Mouse (Mus musculus): ENCODE measurements around the gene Oxsm.

The Oxsm gene

GRCm38 (mm10) chr14:16242193-16242815 lies 7.3 kb downstream of the Oxsm start:
- no peak for DNase-seq (ENCODE audit: low read depth, low spot score)

DNA sequence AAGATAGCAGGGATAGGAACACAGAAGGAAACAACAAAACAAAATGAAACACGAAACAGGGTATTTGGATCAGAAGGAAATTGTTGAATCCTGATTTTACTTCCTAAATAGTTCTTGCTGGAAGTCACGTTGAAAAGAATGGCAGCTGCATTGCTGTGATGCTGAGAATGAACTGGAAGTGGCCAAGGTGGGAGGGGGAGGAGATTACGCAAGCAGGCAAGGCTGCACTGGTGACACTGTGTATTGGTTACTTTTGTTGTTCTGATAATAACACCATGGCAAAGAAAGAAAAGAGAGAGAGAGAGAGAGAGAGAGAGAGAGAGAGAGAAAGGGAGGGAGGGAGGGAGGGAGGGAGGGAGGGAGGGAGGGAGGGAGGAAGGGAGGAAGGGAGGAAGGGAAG lies 13.1 kb downstream of the Oxsm start:
- no peak for DNase-seq (ENCODE audit: low read depth, low spot score)

DNA sequence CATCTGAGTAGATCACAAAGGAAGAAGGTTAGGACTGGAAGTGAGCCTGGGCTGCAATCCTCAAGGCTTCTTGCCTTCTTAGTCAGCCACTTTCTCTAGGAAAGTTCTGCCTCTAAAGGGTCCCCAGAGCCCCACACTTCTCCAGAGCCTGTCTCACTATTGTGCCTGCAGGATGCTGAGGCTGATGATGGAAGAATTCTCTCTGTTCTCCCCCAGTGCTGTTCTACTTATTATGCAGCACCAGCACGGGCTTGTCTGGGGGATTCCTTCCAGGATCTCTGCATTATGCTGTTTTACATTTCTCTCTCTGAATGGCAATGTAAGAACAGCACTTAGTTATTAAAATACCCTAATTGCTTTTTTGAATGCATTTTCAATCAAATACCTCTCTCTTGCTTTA lies 16.1 kb downstream of the Oxsm start:
- DNase-seq (ENCODE audit: low read depth, low spot score) = no peak

GRCm38 (mm10) chr14:16230581-16230980 lies 19.0 kb downstream of the Oxsm start:
- no peak for DNase-seq (ENCODE audit: low read depth, low spot score)

- no peak for DNase-seq (ENCODE audit: low read depth, low spot score)
Observed at GRCm38 (mm10) chr14:16229395-16229794, 20.2 kb downstream of the Oxsm start.

DNA sequence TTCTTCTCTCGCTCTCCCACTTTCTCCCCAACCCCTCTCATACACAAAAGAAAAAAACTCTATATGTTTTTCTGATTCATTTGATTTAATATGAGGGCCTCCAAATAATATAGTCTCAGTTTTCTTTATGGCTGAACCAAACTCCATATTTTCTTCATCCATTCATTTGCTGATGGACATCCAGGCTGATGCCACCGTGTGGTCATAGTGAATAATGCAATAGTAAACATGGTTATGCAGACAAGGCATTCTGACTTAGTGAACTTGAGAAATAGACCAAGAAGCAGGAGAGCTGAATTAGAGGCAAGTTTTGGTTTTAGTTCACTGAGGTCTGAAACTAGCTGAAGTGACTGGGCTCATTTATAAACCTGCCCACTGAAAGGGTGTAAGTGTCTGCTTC lies 30.6 kb downstream of the Oxsm start:
- no peak for DNase-seq (ENCODE audit: low read depth, low spot score)

- no peak for DNase-seq (ENCODE audit: low read depth, low spot score)
Observed at GRCm38 (mm10) chr14:16207722-16208121, 41.9 kb downstream of the Oxsm start.

DNA sequence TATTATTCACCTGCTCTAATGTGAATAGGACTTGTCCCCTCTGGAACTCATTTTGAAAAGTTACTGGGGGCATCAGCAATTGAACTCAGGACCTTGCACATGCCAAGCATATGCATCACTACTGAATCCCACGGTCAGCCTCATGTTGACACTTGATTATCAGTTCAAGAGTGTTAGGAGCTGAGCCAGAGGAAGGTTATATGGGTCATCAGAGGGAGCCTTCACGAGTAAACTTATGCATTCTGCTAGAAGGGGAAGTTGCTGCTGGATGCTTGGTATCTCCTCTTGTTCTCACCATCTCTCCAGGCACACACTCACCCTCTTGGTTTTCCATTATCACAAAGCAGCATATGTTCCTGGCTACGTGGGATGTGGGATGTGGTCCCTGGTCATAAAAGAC lies 47.9 kb downstream of the Oxsm start:
- DNase-seq (ENCODE audit: low read depth, low spot score) = no peak

- DNase-seq (ENCODE audit: low read depth, low spot score) = no peak
Observed at GRCm38 (mm10) chr14:16200969-16201638, 48.5 kb downstream of the Oxsm start.

GRCm38 (mm10) chr14:16200220-16200912 lies 49.2 kb downstream of the Oxsm start:
- no peak for DNase-seq (ENCODE audit: low read depth, low spot score)

DNA sequence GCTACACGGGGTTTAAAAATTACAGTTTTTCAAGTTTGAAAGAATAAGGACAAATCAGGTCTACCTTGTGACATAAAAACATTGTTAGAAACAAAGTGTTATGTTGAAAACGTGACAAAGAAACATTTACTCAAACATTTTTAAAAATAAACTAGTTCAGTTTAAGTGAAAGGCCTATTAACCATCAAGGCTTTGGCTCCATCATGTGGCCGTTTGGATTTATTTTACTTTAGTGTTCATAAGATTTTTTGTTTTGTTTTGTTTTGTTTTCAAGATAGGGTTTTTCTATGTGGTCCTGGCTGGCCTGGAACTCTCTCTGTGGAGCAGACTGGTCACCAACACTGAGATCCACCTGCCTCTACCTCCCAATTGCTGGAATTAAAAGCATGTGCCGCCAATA lies 53.1 kb downstream of the Oxsm start:
- peak; percentile 23 for DNase-seq (ENCODE audit: low read depth, low spot score)

DNA sequence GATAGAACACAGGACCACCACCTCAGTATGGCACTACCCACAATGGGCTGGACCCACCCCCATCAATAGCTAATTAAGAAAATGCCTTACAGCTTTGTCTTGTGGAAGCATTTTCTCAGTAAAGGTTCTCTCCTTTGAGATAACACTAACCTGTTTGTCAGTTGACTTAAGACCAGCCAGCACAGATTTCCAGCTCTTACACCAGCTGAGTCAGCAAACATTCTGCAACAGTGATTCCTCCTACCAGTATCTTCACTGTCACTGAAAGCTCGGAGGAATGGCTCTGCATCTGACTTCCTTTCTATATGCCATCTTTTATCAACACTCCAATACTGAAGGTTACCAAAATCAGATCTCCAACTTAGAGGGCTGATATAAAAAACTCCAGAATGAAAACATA lies 54.1 kb downstream of the Oxsm start:
- no peak for DNase-seq (ENCODE audit: low read depth, low spot score)

GRCm38 (mm10) chr14:16194125-16194524 lies 55.5 kb downstream of the Oxsm start:
- DNase-seq (ENCODE audit: low read depth, low spot score) = no peak

DNA sequence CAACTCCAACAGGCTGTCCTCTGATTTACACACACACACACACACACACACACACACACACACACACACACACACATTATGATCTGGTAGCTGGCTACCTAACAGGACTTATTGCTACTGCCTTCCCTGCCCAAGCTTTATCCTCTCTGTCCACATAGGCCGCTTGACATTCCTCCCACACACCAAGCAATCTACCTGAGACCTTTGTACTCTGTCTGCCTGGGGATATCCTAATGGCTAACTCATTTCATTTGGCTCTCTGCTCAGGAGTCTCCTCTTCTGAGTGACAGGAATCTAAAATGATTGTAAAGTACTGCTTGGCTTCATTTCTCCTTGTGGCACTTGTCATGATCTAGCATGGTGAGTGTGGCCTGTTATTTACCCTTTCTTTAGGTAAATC lies 60.5 kb downstream of the Oxsm start:
- DNase-seq (ENCODE audit: low read depth, low spot score) = no peak
